ENCODE assay signal across 8 mouse cellular contexts in the genomic region with DNA sequence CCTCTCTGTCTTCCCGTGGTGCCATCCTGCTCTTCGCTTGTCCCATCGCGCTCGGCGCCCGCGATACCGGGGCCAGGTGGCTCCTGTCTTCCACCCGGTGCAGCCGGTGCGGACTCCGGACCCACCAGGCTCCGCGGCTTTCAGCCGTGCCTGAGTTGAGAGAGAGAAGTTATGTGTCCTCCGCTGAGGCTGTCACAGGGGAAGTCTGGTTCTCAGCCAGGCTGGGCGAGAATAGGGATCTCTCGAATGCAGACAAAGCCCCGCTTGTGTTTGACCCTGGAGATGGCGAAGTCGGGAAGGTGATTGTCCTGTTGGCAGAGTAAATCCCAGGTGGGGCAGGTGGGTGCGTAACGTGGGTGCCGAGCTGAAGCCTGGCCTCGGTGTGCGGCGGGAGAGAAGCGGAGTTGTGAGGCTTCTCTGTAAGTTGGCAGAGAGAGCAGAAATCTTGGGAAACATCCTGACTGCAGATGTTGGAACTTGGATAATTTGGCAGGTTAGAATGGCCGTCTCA. TPM values are rescaled to one million over a fixed set of nuclear protein-coding genes. Genes with fewer than 3 reads are reported as not detected.
A peak's percentile ranks its signal among the peaks of the same experiment; 100 is the strongest.
DNase-seq lines count a peak whose midpoint lies in the region; ATAC-seq and TF ChIP-seq lines count a peak whose summit lies in the region.

No protein-coding gene starts in this region.

- peak; percentile 27 for ATAC-seq in hindbrain, embryonic 14.5 days (ENCODE audit: low FRiP score)
- 0 out of 2 replicates have a peak, but pooled peaks have one; percentile 38 for ATAC-seq in liver, embryonic 12.5 days

- no peaks in the 10 kb centered on the region for H3K36me3 ChIP-seq in hindbrain, embryonic 14.5 days (replicated peaks; ENCODE audit: control insufficient read depth, insufficient read depth)
- no peaks in the 10 kb centered on the region for H3K36me3 ChIP-seq in liver, embryonic 12.5 days
- no peaks in the 10 kb centered on the region for H3K36me3 ChIP-seq in myocyte (ENCODE audit: control insufficient read depth, insufficient read depth)

- 3% methylated on average over 30 of the region's 30 CpGs for WGBS in hindbrain, embryonic 14.5 days
- 2% methylated on average over 30 of the region's 30 CpGs for WGBS in liver, embryonic 12.5 days (ENCODE audit: insufficient replicate concordance)

- peak overlapping the region; percentile 64 for H3K9ac ChIP-seq in hindbrain, embryonic 14.5 days
- H3K9ac ChIP-seq in liver, embryonic 12.5 days: peak overlapping the region; percentile 67

- TF ChIP-seq POLR2A in myocyte (IDR thresholded peaks at IDR 0.05; ENCODE audit: insufficient read length, low read depth): no peak

- peak overlapping the region; percentile 87 for H3K4me2 ChIP-seq in hindbrain, embryonic 14.5 days (replicated peaks)
- peak overlapping the region; percentile 86 for H3K4me2 ChIP-seq in liver, embryonic 12.5 days
- peak overlapping the region; percentile 93 for H3K4me2 ChIP-seq in myocyte (ENCODE audit: low read depth)

- H3ac ChIP-seq in myocyte (ENCODE audit: control insufficient read depth, insufficient read length): peak overlapping the region; percentile 4

- no peaks in the 10 kb centered on the region for H3K9me3 ChIP-seq in hindbrain, embryonic 14.5 days (ENCODE audit: control insufficient read depth, low read length)
- no peaks in the 10 kb centered on the region for H3K9me3 ChIP-seq in liver, embryonic 12.5 days (replicated peaks)

- H3K27ac ChIP-seq in hindbrain, embryonic 14.5 days: no peak overlapping the region
- H3K27ac ChIP-seq in liver, embryonic 12.5 days: peak overlapping the region; percentile 58; the same call in 1 of the 2 replicates

- DNase-seq in cerebellum, adult 18-20 months: peak; percentile 4 to 20
- no peak for DNase-seq in cerebellum, adult 9-10 months
- DNase-seq in adrenal gland, postnatal 25 days: peak; percentile 43
- peak; percentile 46 to 52 for DNase-seq in gastrocnemius, adult 8-10 months (ENCODE audit: low spot score in 2 of 2)
- no peak for DNase-seq in hindbrain, embryonic 14.5 days (ENCODE audit: low spot score)
- DNase-seq in thymus, adult 18-20 months: peak; percentile 9 to 10

- H3K27me3 ChIP-seq in hindbrain, embryonic 14.5 days (ENCODE audit: control insufficient read depth, insufficient read depth, low read length): 0 out of 2 replicates have a peak, but pooled peaks cover 2% of the 10 kb centered on the region
- H3K27me3 ChIP-seq in liver, embryonic 12.5 days (replicated peaks): peaks cover 41% of the 10 kb centered on the region
- no peaks in the 10 kb centered on the region for H3K27me3 ChIP-seq in myocyte (ENCODE audit: control insufficient read depth, insufficient read depth, insufficient read length)

- no peaks in the 10 kb centered on the region for H3K79me2 ChIP-seq in myocyte (ENCODE audit: control insufficient read depth, insufficient read depth)

- 0 out of 2 replicates have a peak, but pooled peaks cover 5% of the 10 kb centered on the region for H3K4me1 ChIP-seq in hindbrain, embryonic 14.5 days (replicated peaks; ENCODE audit: control insufficient read depth, insufficient read depth, low read length)
- peaks cover 14% of the 10 kb centered on the region; the same call in 1 of the 2 replicates for H3K4me1 ChIP-seq in liver, embryonic 12.5 days

- peak overlapping the region; percentile 73 for H3K4me3 ChIP-seq in hindbrain, embryonic 14.5 days (replicated peaks; ENCODE audit: low read length)
- H3K4me3 ChIP-seq in liver, embryonic 12.5 days: peak overlapping the region; percentile 65
- peak overlapping the region; percentile 65 for H3K4me3 ChIP-seq in myocyte

TF ChIP-seq in myocyte, 11 proteins besides CTCF, POLR2A, EP300 and RAD21:
- TF ChIP-seq MAX (IDR thresholded peaks at IDR 0.05; ENCODE audit: low read depth): no peak
- TF ChIP-seq TCF12 (IDR thresholded peaks at IDR 0.05; ENCODE audit: insufficient read depth, poor library complexity, severe bottlenecking): no peak
- TF ChIP-seq REST (IDR thresholded peaks at IDR 0.05; ENCODE audit: insufficient read depth, insufficient read length): no peak
- no peak for TF ChIP-seq TCF3 (IDR thresholded peaks at IDR 0.05; ENCODE audit: insufficient read length, low read depth)
- no peak for TF ChIP-seq MYOD1 (IDR thresholded peaks at IDR 0.05; ENCODE audit: control insufficient read depth in 1 of 3, insufficient read length in 2 of 3, low read depth in 2 of 3)
- no peak for TF ChIP-seq SRF (IDR thresholded peaks at IDR 0.05; ENCODE audit: control insufficient read depth, insufficient read length, low read depth)

RNA-seq across cellular contexts. Expression of a gene that starts 0.6 kb away (rescaled TPM):
- total RNA-seq in adrenal gland, postnatal 25 days (2021): 48.2 and 48.6 TPM in 2 replicates
- total RNA-seq in gastrocnemius, adult 8-10 months (2022): 100 to 1,000 TPM; 122 to 163 (median 140) TPM
- 13.2 and 15.2 TPM in 2 replicates for polyA plus RNA-seq in hindbrain, embryonic 14.5 days (2014; fragmentation: Nextera tagmentation; extraction: Ambion mirVana)
- 6.6 and 7.3 TPM in 2 replicates for polyA plus RNA-seq in liver, embryonic 12.5 days (2016; fragmentation: Nextera tagmentation; extraction: Ambion mirVana)
- 7.4 TPM for polyA plus RNA-seq in myocyte (2012; fragmentation: generic; extraction: Trizol)

Comparison
In these comparisons a context has a peak if more than half of its experiments do, and no peak if none do; other contexts are left out.
1. DNase-seq: peak in cerebellum, adult 18-20 months (2 of 2), adrenal gland, postnatal 25 days (single experiment), gastrocnemius, adult 8-10 months (2 of 2) and thymus, adult 18-20 months (2 of 2); none in cerebellum, adult 9-10 months (single experiment) and hindbrain, embryonic 14.5 days (single experiment).
2. Peak in every context shown above with its lines, with median percentiles within 50 percentile points of each other: H3K4me2 ChIP-seq and H3K4me3 ChIP-seq.